Mouse (Mus musculus) lung, adult 2 months (tissue): ENCODE measurements at regions not wholly inside any gene's neighbourhood (a gene's known extent, or its start where the extent isn't known, plus 50 kb on each side); places are given as distances from the start of the nearest gene placed in this dataset.

ENCODE experiments used
- CTCF ChIP-seq: fragments of 200-500 bp; IDR thresholded peaks from 2 replicates; pipeline ENCODE4 v1.5.1; 2011; ENCODE audit warnings: mild to moderate bottlenecking, low read length, control low read depth; ENCODE audit not compliant: insufficient read depth
- POLR2A ChIP-seq: fragments of 200-500 bp; IDR thresholded peaks from 2 replicates; pipeline ENCODE4 v1.6.1; 2011; ENCODE audit warnings: low read depth, mild to moderate bottlenecking, control low read depth, low read length, borderline replicate concordance; ENCODE audit errors: extremely low read depth

- no peak for TF ChIP-seq CTCF
- no peak for TF ChIP-seq POLR2A
These were observed 49.8 kb upstream of the Amn1 start for GRCm38 (mm10) chr6:149238333-149238732.
